Mouse (Mus musculus): ENCODE measurements around the gene Gm49388.

- peak; percentile 88 for TF ChIP-seq CTCF (IDR thresholded peaks at IDR 0.05; ENCODE audit: low read depth, low read length)
- no peak for TF ChIP-seq POLR2A (IDR thresholded peaks at IDR 0.05; ENCODE audit: extremely low read depth, insufficient read depth, low read length)
Observed at GRCm38 (mm10) chr7:127773664-127774384, 11.6 kb upstream of the Gm49388 start.
